Mouse (Mus musculus) liver, embryonic 14.5 days (tissue): ENCODE data around the gene Col19a1.

Source experiments
- CTCF ChIP-seq: IDR thresholded peaks from 2 replicates; pipeline ENCODE4 v1.5.1; 2016; ENCODE audit warnings: antibody characterized with exemption, low read depth, control low read depth
- EP300 ChIP-seq: IDR thresholded peaks from 2 replicates; pipeline ENCODE4 v1.6.1; 2016; ENCODE audit warnings: antibody characterized with exemption, low read depth

- TF ChIP-seq CTCF (no peak), EP300 (no peak)
Measured at GRCm38 (mm10) chr1:24259419-24259818, 327.9 kb downstream of the Col19a1 start.
